Mouse (Mus musculus) kidney, embryonic 16.5 days (tissue): ENCODE results near the gene Slc12a6. TPM values are rescaled to one million over a fixed set of nuclear protein-coding genes. Genes with fewer than 3 reads are reported as not detected.
A peak's percentile ranks its signal among the peaks of the same experiment; 100 is the strongest.

Experiments
- ATAC-seq: fragments of 200-750 bp; cut with Nextera tagmentation; 2 replicates; pipeline ENCODE4 v1.8.0; 2017; ENCODE audit warnings: moderate TSS enrichment; ENCODE audit not compliant: low FRiP score, low TSS enrichment
- H3K27ac ChIP-seq: fragments of 300-500 bp; sonication (generic); 2 replicates; pipeline ENCODE4 v1.5.1; 2014; ENCODE audit warnings: low read length
- H3K27me3 ChIP-seq: fragments of 300-500 bp; sonication (generic); 2 replicates; pipeline ENCODE4 v1.6.1; 2014; ENCODE audit warnings: low read length, control low read depth, mixed read lengths; ENCODE audit not compliant: insufficient read depth
- H3K36me3 ChIP-seq: fragments of 300-500 bp; sonication (generic); 2 replicates; pipeline ENCODE4 v1.6.1; 2014; ENCODE audit warnings: low read length, control low read depth, mixed read lengths; ENCODE audit not compliant: insufficient read depth
- H3K4me1 ChIP-seq: fragments of 300-500 bp; sonication (generic); 2 replicates; pipeline ENCODE4 v1.6.1; 2014; ENCODE audit warnings: low read length, control low read depth, mixed read lengths; ENCODE audit not compliant: insufficient read depth
- H3K4me2 ChIP-seq: fragments of 300-500 bp; sonication (generic); replicated peaks from 2 replicates; pipeline ENCODE4 v1.6.1; 2014; ENCODE audit warnings: low read depth, low read length
- H3K4me3 ChIP-seq: fragments of 300-500 bp; sonication (generic); 2 replicates; pipeline ENCODE4 v1.5.1; 2014; ENCODE audit warnings: mild to moderate bottlenecking, low read length
- H3K9ac ChIP-seq: fragments of 300-500 bp; sonication (generic); replicated peaks from 2 replicates; pipeline ENCODE4 v1.6.1; 2014; ENCODE audit warnings: low read length
- H3K9me3 ChIP-seq: fragments of 300-500 bp; sonication (generic); 2 replicates; pipeline ENCODE4 v1.6.1; 2016; ENCODE audit warnings: low read length, control low read depth
- WGBS: fragments of 180-500 bp; shearing (Covaris S2); extraction: QIAGEN DNeasy Blood & Tissue Kit; methylation state at CpG from one replicate; pipeline ENCODE4 v1.1.7; 2014; 5-methylcytosine and 5-hydroxymethylcytosine counted together
- polyA plus RNA-seq: library from polyadenylated mRNA; unstranded; fragments of >200 nt; fragmentation: Nextera tagmentation; extraction: Ambion mirVana; gene quantifications from 2 replicates; pipeline ENCODE4 v1.2.1, GENCODE M21; 2015

The Slc12a6 gene
- polyA plus RNA-seq, 1 experiment from 2014 or later: 9.4 TPM

DNA sequence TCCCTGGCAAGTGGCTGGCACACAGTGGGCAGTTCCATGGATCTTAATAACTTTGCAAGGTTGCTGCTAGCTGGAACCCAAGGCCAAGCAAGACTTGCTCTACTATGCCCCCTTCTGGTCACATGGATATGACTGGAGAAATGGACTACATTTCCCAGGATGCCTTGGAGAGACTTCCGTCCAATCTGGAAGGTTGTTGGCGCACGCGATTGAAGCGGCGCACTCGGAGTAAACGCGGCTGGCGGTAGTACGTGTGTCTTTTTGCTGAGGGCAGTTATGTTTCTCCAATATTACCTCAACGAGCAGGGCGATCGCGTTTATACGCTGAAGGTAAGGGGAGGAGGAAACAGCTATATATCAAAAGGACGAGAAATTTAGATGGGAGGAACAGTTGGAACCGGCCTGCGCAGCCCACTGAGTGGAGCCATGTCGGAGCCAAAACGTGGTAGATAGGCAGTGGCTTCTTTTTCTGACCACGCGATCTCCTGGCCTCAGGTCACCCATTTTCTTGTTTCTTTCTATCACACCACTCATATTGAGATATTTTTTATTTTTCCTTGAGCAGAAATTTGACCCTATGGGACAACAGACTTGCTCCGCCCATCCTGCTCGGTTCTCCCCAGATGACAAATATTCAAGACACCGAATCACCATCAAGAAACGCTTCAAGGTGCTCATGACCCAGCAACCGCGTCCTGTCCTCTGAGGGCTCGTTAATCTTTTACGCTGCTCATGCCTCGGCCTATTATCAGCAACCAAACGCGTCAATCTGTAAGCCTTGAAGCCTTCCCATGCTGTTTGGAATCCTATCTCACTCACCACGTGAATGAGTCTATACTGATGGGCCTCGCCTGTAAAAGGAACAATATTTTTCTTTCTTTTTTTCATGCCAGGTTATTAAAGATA, 3.6 kb upstream of the Slc12a6 start, which contains the start of gene Nop10:
TSS of gene Nop10 (plus strand) at position 179 of the 906 bp plus-strand sequence.
- ATAC-seq: peak; percentile 46
- H3K4me1 ChIP-seq: peaks cover 28% of the 10 kb centered on the region
- no peaks in the 10 kb centered on the region for H3K36me3 ChIP-seq
- H3K27ac ChIP-seq: peak within 1 kb of the TSS; percentile 45
- WGBS: under 1% methylated on average over 36 of the region's 36 CpGs
- peak within 1 kb of the TSS; percentile 70 for H3K4me2 ChIP-seq
- H3K4me3 ChIP-seq: peak within 1 kb of the TSS; percentile 59
- no peaks in the 10 kb centered on the region for H3K27me3 ChIP-seq
- peak within 1 kb of the TSS; percentile 67 for H3K9ac ChIP-seq
- H3K9me3 ChIP-seq: no peaks in the 10 kb centered on the region

GRCm38 (mm10) chr2:112262779-112263295, 2.8 kb upstream of the Slc12a6 start:
- Histone ChIP-seq H3K4me3 (peak overlapping the region; percentile 59), H3K4me1 (peaks cover 37% of the 10 kb centered on the region), H3K4me2 (peak overlapping the region; percentile 70), H3K27ac (0 out of 2 replicates have a peak overlapping the region, but pooled peaks have one; percentile 45), H3K36me3 (no peaks in the 10 kb centered on the region), H3K9ac (peak overlapping the region; percentile 67), H3K9me3 (no peaks in the 10 kb centered on the region), H3K27me3 (no peaks in the 10 kb centered on the region)
- no peak for ATAC-seq
- WGBS: 31% methylated on average over 4 of the region's 4 CpGs

GRCm38 (mm10) chr2:112264364-112264763, 1.3 kb upstream of the Slc12a6 start:
- Histone ChIP-seq H3K27ac (no peak overlapping the region), H3K9ac (no peak overlapping the region), H3K27me3 (no peaks in the 10 kb centered on the region), H3K4me1 (peaks cover 37% of the 10 kb centered on the region), H3K9me3 (no peaks in the 10 kb centered on the region), H3K4me3 (no peak overlapping the region), H3K4me2 (no peak overlapping the region), H3K36me3 (no peaks in the 10 kb centered on the region)
- ATAC-seq: no peak
- WGBS: 79% methylated on average over 4 of the region's 4 CpGs

DNA sequence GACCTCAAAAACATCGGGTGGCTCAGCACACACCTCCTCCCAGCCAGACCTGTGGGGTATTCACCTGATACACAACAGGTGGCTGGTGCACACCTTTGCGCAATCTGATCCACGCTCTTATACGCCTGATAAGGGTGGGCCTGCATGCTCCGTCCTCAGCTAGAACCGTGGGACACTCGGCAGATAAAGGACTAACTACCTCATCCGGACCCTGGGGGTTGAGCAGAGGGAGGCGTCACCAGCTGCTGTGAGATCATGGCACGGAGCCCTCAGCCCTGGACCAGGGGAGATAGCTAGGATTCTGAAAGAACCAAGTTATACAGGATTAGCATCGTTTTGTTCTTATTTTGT, 592 bp downstream of the Slc12a6 start, which contains the start of gene Gm21985:
TSS of gene Gm21985 (plus strand) at position 73 of the 351 bp plus-strand sequence.
- 1% methylated on average over 11 of the region's 11 CpGs for WGBS
- Histone ChIP-seq H3K4me2 (peak within 1 kb of the TSS; percentile 83), H3K36me3 (no peaks in the 10 kb centered on the region), H3K27me3 (no peaks in the 10 kb centered on the region), H3K4me1 (peaks cover 37% of the 10 kb centered on the region), H3K9ac (peak within 1 kb of the TSS; percentile 82), H3K27ac (peak within 1 kb of the TSS; percentile 86), H3K4me3 (peak within 1 kb of the TSS; percentile 89), H3K9me3 (no peaks in the 10 kb centered on the region)
- peak; percentile 33 for ATAC-seq

DNA sequence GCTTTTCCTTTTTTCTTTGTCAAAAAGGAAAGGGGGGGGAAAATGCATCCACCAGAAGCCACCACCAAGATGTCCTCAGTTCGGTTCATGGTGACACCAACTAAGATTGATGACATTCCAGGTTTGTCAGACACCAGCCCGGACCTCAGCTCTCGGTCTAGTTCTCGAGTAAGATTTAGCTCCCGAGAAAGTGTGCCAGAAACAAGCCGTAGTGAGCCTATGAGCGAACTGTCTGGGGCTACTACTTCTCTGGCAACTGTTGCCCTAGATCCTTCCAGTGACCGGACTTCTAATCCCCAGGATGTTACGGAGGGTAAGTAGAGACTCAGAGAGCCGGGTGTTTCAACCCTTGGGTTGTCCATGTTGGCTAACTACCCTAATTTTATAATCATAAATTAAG, 1.2 kb downstream of the Slc12a6 start:
- H3K4me2 ChIP-seq: peak overlapping the region; percentile 83
- H3K36me3 ChIP-seq: no peaks in the 10 kb centered on the region
- ATAC-seq: no peak
- WGBS: 25% methylated on average over 10 of the region's 10 CpGs
- H3K4me1 ChIP-seq: peaks cover 37% of the 10 kb centered on the region
- no peaks in the 10 kb centered on the region for H3K27me3 ChIP-seq
- H3K9me3 ChIP-seq: no peaks in the 10 kb centered on the region
- H3K4me3 ChIP-seq: peak overlapping the region; percentile 89
- H3K9ac ChIP-seq: peak overlapping the region; percentile 82; the same call in 1 of the 2 replicates
- no peak overlapping the region for H3K27ac ChIP-seq

GRCm38 (mm10) chr2:112267547-112268269, 2.1 kb downstream of the Slc12a6 start:
- ATAC-seq: no peak
- WGBS: 63% methylated on average over 8 of the region's 8 CpGs
- peak overlapping the region; percentile 83 for H3K4me2 ChIP-seq
- H3K9ac ChIP-seq: no peak overlapping the region
- peak overlapping the region; percentile 89 for H3K4me3 ChIP-seq
- H3K9me3 ChIP-seq: no peaks in the 10 kb centered on the region
- no peaks in the 10 kb centered on the region for H3K27me3 ChIP-seq
- H3K4me1 ChIP-seq: peaks cover 34% of the 10 kb centered on the region
- no peak overlapping the region for H3K27ac ChIP-seq
- H3K36me3 ChIP-seq: no peaks in the 10 kb centered on the region

- Histone ChIP-seq H3K36me3 (0 out of 2 replicates have a peak, but pooled peaks cover 2% of the 10 kb centered on the region), H3K4me2 (no peak overlapping the region), H3K4me1 (peaks cover 17% of the 10 kb centered on the region), H3K4me3 (no peak overlapping the region), H3K27ac (no peak overlapping the region), H3K9ac (no peak overlapping the region), H3K27me3 (no peaks in the 10 kb centered on the region), H3K9me3 (no peaks in the 10 kb centered on the region)
- WGBS: 90% methylated on average over 2 of the region's 2 CpGs
- no peak for ATAC-seq
Observed at GRCm38 (mm10) chr2:112270011-112270410, 4.4 kb downstream of the Slc12a6 start.

DNA sequence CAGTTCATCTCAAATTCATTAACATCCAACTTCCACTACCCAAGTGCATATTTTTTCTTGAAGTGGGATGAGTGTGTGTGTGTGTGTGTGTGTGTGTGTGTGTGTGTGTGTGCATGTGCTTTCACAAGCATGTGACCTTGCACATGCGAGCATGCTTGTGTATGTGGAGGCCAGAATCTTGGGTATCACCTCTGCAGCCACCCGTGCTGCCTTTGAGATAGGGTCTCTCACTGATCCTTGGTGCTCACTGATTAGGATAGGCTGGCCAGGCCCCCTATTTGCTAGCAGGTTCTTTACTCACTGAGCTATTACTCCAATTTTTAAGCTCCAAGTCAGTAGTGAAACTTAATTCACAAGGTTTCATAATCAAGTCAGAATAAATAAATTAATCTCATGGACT, 7.3 kb downstream of the Slc12a6 start:
- H3K4me2 ChIP-seq: no peak overlapping the region
- H3K27ac ChIP-seq: no peak overlapping the region
- 95% methylated on average over 2 of the region's 2 CpGs for WGBS
- ATAC-seq: no peak
- H3K9me3 ChIP-seq: no peaks in the 10 kb centered on the region
- H3K9ac ChIP-seq: no peak overlapping the region
- no peaks in the 10 kb centered on the region for H3K27me3 ChIP-seq
- H3K36me3 ChIP-seq: 0 out of 2 replicates have a peak, but pooled peaks cover 2% of the 10 kb centered on the region
- H3K4me3 ChIP-seq: no peak overlapping the region
- H3K4me1 ChIP-seq: no peaks in the 10 kb centered on the region

- no peak overlapping the region for H3K4me2 ChIP-seq
- H3K27ac ChIP-seq: no peak overlapping the region
- 92% methylated on average over 6 of the region's 6 CpGs for whole genome bisulfite sequencing
- no peaks in the 10 kb centered on the region for H3K4me1 ChIP-seq
- H3K27me3 ChIP-seq: no peaks in the 10 kb centered on the region
- H3K9ac ChIP-seq: no peak overlapping the region
- no peak for ATAC-seq
- no peak overlapping the region for H3K4me3 ChIP-seq
- no peaks in the 10 kb centered on the region for H3K9me3 ChIP-seq
- 0 out of 2 replicates have a peak, but pooled peaks cover 2% of the 10 kb centered on the region for H3K36me3 ChIP-seq
Observed at GRCm38 (mm10) chr2:112273474-112273873, 7.8 kb downstream of the Slc12a6 start.
